Mouse (Mus musculus): ENCODE results near the gene Alk.

Alk gene

GRCm38 (mm10) chr17:72015253-72015652 lies 589.2 kb downstream of the Alk start:
- no peak for DNase-seq

- no peak for DNase-seq
These were observed 591.7 kb downstream of the Alk start for GRCm38 (mm10) chr17:72012775-72013174.

- no peak for DNase-seq
These were observed 594.6 kb downstream of the Alk start for GRCm38 (mm10) chr17:72009836-72010235.

GRCm38 (mm10) chr17:72008389-72008788 lies 596.0 kb downstream of the Alk start:
- no peak for DNase-seq

GRCm38 (mm10) chr17:72005365-72005764 lies 599.1 kb downstream of the Alk start:
- DNase-seq = no peak

- DNase-seq = no peak
These were observed 604.6 kb downstream of the Alk start for GRCm38 (mm10) chr17:71999527-72000482.

GRCm38 (mm10) chr17:71997680-71998079 lies 606.7 kb downstream of the Alk start:
- no peak for DNase-seq

GRCm38 (mm10) chr17:71995539-71995938 lies 608.9 kb downstream of the Alk start:
- DNase-seq = no peak

- DNase-seq = no peak
These were observed 610.3 kb downstream of the Alk start for GRCm38 (mm10) chr17:71994144-71994543.

- DNase-seq = no peak
These were observed 611.4 kb downstream of the Alk start for GRCm38 (mm10) chr17:71993011-71993410.

GRCm38 (mm10) chr17:71991260-71991659 lies 613.2 kb downstream of the Alk start:
- DNase-seq = no peak

GRCm38 (mm10) chr17:71990176-71990720 lies 614.2 kb downstream of the Alk start:
- no peak for DNase-seq

- DNase-seq = peak; percentile 16
These were observed 615.5 kb downstream of the Alk start for GRCm38 (mm10) chr17:71988736-71989569.

GRCm38 (mm10) chr17:71986998-71987397 lies 617.4 kb downstream of the Alk start:
- no peak for DNase-seq

- peak; percentile 79 for DNase-seq
These were observed 618.0 kb downstream of the Alk start for GRCm38 (mm10) chr17:71986456-71986855.

- DNase-seq = no peak
These were observed 623.2 kb downstream of the Alk start for GRCm38 (mm10) chr17:71981177-71981576.

- DNase-seq = peak; percentile 42
These were observed 623.8 kb downstream of the Alk start for GRCm38 (mm10) chr17:71980518-71981145.

GRCm38 (mm10) chr17:71979137-71979536 lies 625.3 kb downstream of the Alk start:
- DNase-seq = no peak

GRCm38 (mm10) chr17:71976661-71977060 lies 627.8 kb downstream of the Alk start:
- DNase-seq = no peak

GRCm38 (mm10) chr17:71973704-71974103 lies 630.7 kb downstream of the Alk start:
- no peak for DNase-seq

- DNase-seq = peak; percentile 16
These were observed 637.1 kb downstream of the Alk start for GRCm38 (mm10) chr17:71967356-71967755.

GRCm38 (mm10) chr17:71965733-71966606 lies 638.5 kb downstream of the Alk start:
- DNase-seq = peak; percentile 74
